Mouse (Mus musculus): ENCODE results near the gene Uchl1.

DNA sequence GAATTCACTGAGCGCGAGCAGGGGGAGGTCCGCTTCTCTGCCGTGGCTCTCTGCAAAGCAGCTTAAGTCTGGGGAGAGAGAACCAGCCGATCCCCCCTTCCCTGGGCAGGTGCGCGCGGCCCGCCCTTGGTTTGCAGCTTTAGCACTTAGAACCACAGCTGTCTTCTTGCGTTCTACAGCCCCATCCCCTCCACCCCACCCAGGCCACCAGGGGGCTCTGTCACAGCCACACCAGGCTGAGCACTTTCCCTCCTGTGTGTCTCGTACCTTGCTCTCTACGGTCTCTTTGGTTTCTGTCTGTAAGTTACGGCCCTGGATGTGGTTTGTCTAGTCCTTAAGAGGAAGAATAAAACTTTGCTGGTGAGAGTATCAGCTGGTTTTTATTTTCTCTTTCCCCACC lies 11.0 kb downstream of the Uchl1 start:
- TF ChIP-seq CTCF (IDR thresholded peaks at IDR 0.05; ENCODE audit: borderline replicate concordance, insufficient read depth, low read depth, low read length) (no peak), POLR2A (IDR thresholded peaks at IDR 0.05; ENCODE audit: borderline replicate concordance, insufficient read depth, low read length) (no peak)

All from cerebellum, adult 2 months (tissue).